Mouse (Mus musculus) B cell, adult 2 months (primary cell): ENCODE data around the gene Fndc11.

ENCODE experiments used
- DNase-seq, 2 experiments: peaks; one replicate each; pipeline ENCODE4 v3.0.0; 2022

Fndc11 gene

GRCm38 (mm10) chr2:181224994-181225393 lies 5.2 kb downstream of the Fndc11 start:
- no peak for DNase-seq

- DNase-seq: no peak
Observed at GRCm38 (mm10) chr2:181227122-181227521, 7.3 kb downstream of the Fndc11 start.

GRCm38 (mm10) chr2:181228335-181228734 lies 8.5 kb downstream of the Fndc11 start:
- no peak for DNase-seq

- DNase-seq: no peak
Observed at GRCm38 (mm10) chr2:181231171-181231570, 11.4 kb downstream of the Fndc11 start.

- DNase-seq: no peak
Observed at GRCm38 (mm10) chr2:181233443-181233842, 13.6 kb downstream of the Fndc11 start.

- no peak for DNase-seq
Observed at GRCm38 (mm10) chr2:181234680-181235079, 14.9 kb downstream of the Fndc11 start.

GRCm38 (mm10) chr2:181235681-181236566 lies 16.1 kb downstream of the Fndc11 start:
- DNase-seq: no peak

- DNase-seq: no peak
Observed at GRCm38 (mm10) chr2:181237251-181238014, 17.6 kb downstream of the Fndc11 start.

GRCm38 (mm10) chr2:181238091-181238610 lies 18.3 kb downstream of the Fndc11 start:
- DNase-seq: no peak

- peak in 1 of 2 experiments; percentile 31 for DNase-seq
Observed at GRCm38 (mm10) chr2:181238861-181239260, 19.0 kb downstream of the Fndc11 start.

- DNase-seq: no peak
Observed at GRCm38 (mm10) chr2:181239261-181239660, 19.4 kb downstream of the Fndc11 start.

- no peak for DNase-seq
Observed at GRCm38 (mm10) chr2:181240806-181241440, 21.1 kb downstream of the Fndc11 start.

GRCm38 (mm10) chr2:181241602-181242313 lies 21.9 kb downstream of the Fndc11 start, which contains the start of gene Helz2:
TSS of gene Helz2 (minus strand) at chr2:181242027.
- peak; percentile 73 to 74 for DNase-seq

GRCm38 (mm10) chr2:181242314-181242665 lies 22.5 kb downstream of the Fndc11 start:
- no peak for DNase-seq

GRCm38 (mm10) chr2:181243706-181244394 lies 24.0 kb downstream of the Fndc11 start:
- DNase-seq: peak; percentile 31 to 36

GRCm38 (mm10) chr2:181245031-181245430 lies 25.2 kb downstream of the Fndc11 start:
- no peak for DNase-seq

- no peak for DNase-seq
Observed at GRCm38 (mm10) chr2:181249217-181249616, 29.4 kb downstream of the Fndc11 start.

GRCm38 (mm10) chr2:181251841-181252240 lies 32.0 kb downstream of the Fndc11 start:
- DNase-seq: no peak

- no peak for DNase-seq
Observed at GRCm38 (mm10) chr2:181253248-181253647, 33.4 kb downstream of the Fndc11 start.

- DNase-seq: no peak
Observed at GRCm38 (mm10) chr2:181266839-181267238, 47.0 kb downstream of the Fndc11 start.

GRCm38 (mm10) chr2:181272092-181272491 lies 52.3 kb downstream of the Fndc11 start:
- DNase-seq: no peak
